25 mouse cellular contexts compared by ENCODE assay signal in the genomic region with DNA sequence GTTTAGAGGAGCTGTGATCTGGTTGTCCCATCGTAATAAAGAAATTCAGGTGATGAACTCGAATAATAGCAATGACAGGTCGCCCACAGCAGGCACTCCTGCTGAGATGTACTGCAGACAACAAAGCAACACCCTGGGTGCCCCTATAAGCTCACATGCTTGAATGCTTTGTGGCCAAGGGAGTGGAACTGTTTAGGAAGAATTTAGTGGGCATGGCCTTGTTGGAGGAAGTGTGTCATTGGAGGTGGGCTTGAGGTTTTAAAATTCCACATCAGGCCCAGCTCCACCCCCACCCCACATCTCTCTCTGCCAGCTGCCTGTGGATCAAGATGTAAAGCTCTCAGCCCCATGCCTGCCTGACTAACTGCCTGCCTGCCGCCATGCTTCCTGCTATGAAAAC. TPM values are rescaled to one million over a fixed set of nuclear protein-coding genes. Genes with fewer than 3 reads are reported as not detected.
A peak's percentile ranks its signal among the peaks of the same experiment; 100 is the strongest.
DNase-seq lines count a peak whose midpoint lies in the region; ATAC-seq and TF ChIP-seq lines count a peak whose summit lies in the region.
"Had no signal": no experiment of that assay in that cellular context is flagged by ENCODE, and none has a peak within 500 bp of the region (broad histone marks: within the 10 kb centered on the region; RNA-seq: fewer than 3 reads in every experiment).

No protein-coding gene starts in this region.

- peak overlapping the region; percentile 23 for H3K27ac ChIP-seq in heart, embryonic 12.5 days (ENCODE audit: poor library complexity, severe bottlenecking)
- no peak overlapping the region for H3K27ac ChIP-seq in heart, adult 2 months
- H3K27ac ChIP-seq in heart, embryonic 15.5 days, result peak overlapping the region; percentile 17
- no peak overlapping the region for H3K27ac ChIP-seq in testis, adult 2 months (ENCODE audit: control insufficient read depth, insufficient read depth, low read depth, low read length)
- H3K27ac ChIP-seq: forebrain, embryonic 10.5 days; forebrain, embryonic 13.5 days; hindbrain, embryonic 12.5 days; hindbrain, embryonic 15.5 days had no signal

- H3K4me2 ChIP-seq in heart, embryonic 12.5 days, result no peak overlapping the region
- no peak overlapping the region for H3K4me2 ChIP-seq in heart, embryonic 15.5 days
- H3K4me2 ChIP-seq: forebrain, embryonic 13.5 days; hindbrain, embryonic 12.5 days; hindbrain, embryonic 15.5 days had no signal

- intact Hi-C loops in heart, adult 2 months (cut with DNase I), result loop anchor here (5.0 kb wide), 1 partner anchor 53 kb away; no protein-coding TSS in a partner anchor

- no peak for DNase-seq in heart, adult 2 months
- no peak for DNase-seq in heart, adult 9 months (ENCODE audit: low spot score in 2 of 2)
- DNase-seq in testis, postnatal 10 days (ENCODE audit: low spot score), result no peak
- no peak for DNase-seq in c-Kit-positive CD71-positive TER-119-positive erythroid progenitor cells, embryonic 14.5 days (ENCODE audit: low spot score)
- DNase-seq: adrenal gland, adult 8-10 months; adrenal gland, postnatal 25 days; B cell, adult 2 months; cerebellum, adult 18-20 months; cerebellum, adult 9-10 months; cerebellum, postnatal 14 days; gastrocnemius, postnatal 14 days; kidney, adult 2 months had no signal

- 87% methylated on average over 4 of the region's 4 CpGs for WGBS in heart, embryonic 12.5 days
- 92% methylated on average over 4 of the region's 4 CpGs for WGBS in heart, adult 2 months
- 93% methylated on average over 4 of the region's 4 CpGs for WGBS in heart, embryonic 15.5 days

- H3K36me3 ChIP-seq in heart, embryonic 12.5 days, result no peaks in the 10 kb centered on the region
- H3K36me3 ChIP-seq in heart, adult 2 months (ENCODE audit: control insufficient read depth, insufficient read depth, low read length), result no peaks in the 10 kb centered on the region
- H3K36me3 ChIP-seq in heart, embryonic 15.5 days, result no peaks in the 10 kb centered on the region
- no peaks in the 10 kb centered on the region for H3K36me3 ChIP-seq in testis, adult 2 months (ENCODE audit: control insufficient read depth, insufficient read depth, low read length)
- H3K36me3 ChIP-seq: forebrain, embryonic 10.5 days; G1E; hindbrain, embryonic 12.5 days; hindbrain, embryonic 15.5 days had no signal

- no peak for TF ChIP-seq CTCF in heart, adult 2 months (IDR thresholded peaks at IDR 0.05)
- TF ChIP-seq CTCF in testis, adult 2 months (IDR thresholded peaks at IDR 0.05; ENCODE audit: control insufficient read depth, insufficient read depth, insufficient replicate concordance, low read depth, low read length), result no peak

- no peak overlapping the region for H3K4me3 ChIP-seq in heart, embryonic 12.5 days
- no peak overlapping the region for H3K4me3 ChIP-seq in heart, adult 2 months
- no peak overlapping the region for H3K4me3 ChIP-seq in heart, embryonic 15.5 days
- H3K4me3 ChIP-seq in testis, adult 2 months (ENCODE audit: control insufficient read depth, low read depth, low read length), result peak overlapping the region; percentile 52; the same call in 1 of the 2 replicates
- H3K4me3 ChIP-seq: forebrain, embryonic 10.5 days; forebrain, embryonic 13.5 days; hindbrain, embryonic 12.5 days; hindbrain, embryonic 15.5 days had no signal

- no peak for TF ChIP-seq EP300 in heart, adult 2 months (IDR thresholded peaks at IDR 0.05; ENCODE audit: insufficient read depth, low read depth, low read length)

- no peaks in the 10 kb centered on the region for H3K27me3 ChIP-seq in heart, embryonic 12.5 days (replicated peaks)
- no peaks in the 10 kb centered on the region for H3K27me3 ChIP-seq in heart, adult 2 months (ENCODE audit: control insufficient read depth, insufficient read depth, low read length)
- H3K27me3 ChIP-seq in heart, embryonic 15.5 days, result no peaks in the 10 kb centered on the region
- no peaks in the 10 kb centered on the region for H3K27me3 ChIP-seq in testis, adult 2 months (ENCODE audit: control insufficient read depth, insufficient read depth, low read length)
- H3K27me3 ChIP-seq: CH12.LX; forebrain, embryonic 13.5 days; hindbrain, embryonic 12.5 days; hindbrain, embryonic 15.5 days had no signal

- H3K4me1 ChIP-seq in heart, embryonic 12.5 days (replicated peaks), result peaks cover 87% of the 10 kb centered on the region
- H3K4me1 ChIP-seq in heart, adult 2 months (ENCODE audit: control insufficient read depth, insufficient read depth, low read length), result peaks cover 3% of the 10 kb centered on the region
- H3K4me1 ChIP-seq in heart, embryonic 15.5 days (replicated peaks), result peaks cover 70% of the 10 kb centered on the region
- no peaks in the 10 kb centered on the region for H3K4me1 ChIP-seq in testis, adult 2 months (ENCODE audit: control insufficient read depth, insufficient read depth, low read length)

- no peak for TF ChIP-seq POLR2A in heart, adult 2 months (IDR thresholded peaks at IDR 0.05; ENCODE audit: insufficient read depth, low read depth, low read length)
- TF ChIP-seq POLR2A in testis, adult 2 months (IDR thresholded peaks at IDR 0.05; ENCODE audit: control insufficient read depth, low read depth, low read length), result no peak

- H3K9me3 ChIP-seq in heart, embryonic 12.5 days (replicated peaks), result 0 out of 2 replicates have a peak, but pooled peaks cover 4% of the 10 kb centered on the region
- H3K9me3 ChIP-seq in heart, embryonic 15.5 days (replicated peaks), result no peaks in the 10 kb centered on the region
- H3K9me3 ChIP-seq: forebrain, embryonic 13.5 days; hindbrain, embryonic 12.5 days; hindbrain, embryonic 15.5 days had no signal

- ATAC-seq in heart, embryonic 12.5 days (ENCODE audit: insufficient number of reproducible peaks, low FRiP score), result no peak
- ATAC-seq in heart, embryonic 15.5 days (replicated peaks; ENCODE audit: insufficient number of reproducible peaks, insufficient read depth, low FRiP score, low read depth), result no peak
- ATAC-seq: activated CD4-positive, CD25-positive, alpha-beta regulatory T cell, adult 4 months; forebrain, embryonic 13.5 days; forebrain, embryonic 16.5 days; intestine, postnatal 0 days; Patski had no signal

- H3K79me2 ChIP-seq in heart, adult 2 months (replicated peaks; ENCODE audit: control insufficient read depth, insufficient read depth, low read length), result no peaks in the 10 kb centered on the region

- H3K9ac ChIP-seq in heart, embryonic 12.5 days, result no peak overlapping the region
- H3K9ac ChIP-seq in heart, adult 2 months (ENCODE audit: low read depth, low read length), result no peak overlapping the region
- H3K9ac ChIP-seq in heart, embryonic 15.5 days, result no peak overlapping the region
- H3K9ac ChIP-seq: forebrain, embryonic 13.5 days; hindbrain, embryonic 12.5 days; hindbrain, embryonic 15.5 days had no signal

RNA-seq across cellular contexts. Expression of a gene that starts 21.0 kb away (rescaled TPM):
- polyA plus RNA-seq in heart, embryonic 12.5 days (2016; fragmentation: Nextera tagmentation; extraction: Ambion mirVana), result 28.3 and 30.7 TPM in 2 replicates
- total RNA-seq in heart, adult 2 months (2021), result 1 to 10 TPM; 1.1 to 1.9 TPM
- 1.5 and 1.6 TPM in 2 replicates for polyA plus RNA-seq in heart, adult 2 months (2012; rRNA removed)
- 14.4 and 18.4 TPM in 2 replicates for polyA plus RNA-seq in heart, embryonic 15.5 days (2015; fragmentation: Nextera tagmentation; extraction: Ambion mirVana)
- polyA plus RNA-seq in testis, adult 2 months (2012; rRNA removed), result 2.0 and 2.6 TPM in 2 replicates
- total RNA-seq: G1E had no signal
- polyA plus RNA-seq: activated CD4-positive, CD25-positive, alpha-beta regulatory T cell, adult 4 months; G1E; Patski had no signal

Comparison
In these comparisons a context has a peak if more than half of its experiments do, and no peak if none do; other contexts are left out.
1. H3K27ac ChIP-seq: peak in heart, embryonic 12.5 days (single experiment) and heart, embryonic 15.5 days (single experiment); none in heart, adult 2 months (single experiment) and testis, adult 2 months (single experiment).